Mouse (Mus musculus): ENCODE results near the gene Hspa2.

- TF ChIP-seq CTCF (IDR thresholded peaks at IDR 0.05; ENCODE audit: control insufficient read depth, insufficient read depth, insufficient read length): no peak
- TF ChIP-seq MAX (IDR thresholded peaks at IDR 0.05): no peak
- no peak for TF ChIP-seq USF1 (IDR thresholded peaks at IDR 0.05; ENCODE audit: low read depth)
- TF ChIP-seq MYOD1 (IDR thresholded peaks at IDR 0.05; ENCODE audit: control insufficient read depth, insufficient read length, low read depth): no peak
- TF ChIP-seq FOSL1 (IDR thresholded peaks at IDR 0.05; ENCODE audit: insufficient read depth, low read length, poor library complexity, severe bottlenecking): no peak
Measured at GRCm38 (mm10) chr12:76430879-76431406, 27.0 kb downstream of the Hspa2 start.

Data from C2C12 (cell line).